Mouse (Mus musculus) stomach, embryonic 14.5 days (tissue): ENCODE results near the gene Rassf8. TPM values are rescaled to one million over a fixed set of nuclear protein-coding genes. Genes with fewer than 3 reads are reported as not detected.

Experiments
- ATAC-seq: fragments of 200-750 bp; cut with Nextera tagmentation; 2 replicates; pipeline ENCODE4 v1.8.0; 2017; ENCODE audit warnings: low read depth, moderate TSS enrichment; ENCODE audit not compliant: insufficient number of reproducible peaks, insufficient read depth, low FRiP score
- H3K27ac ChIP-seq: fragments of 300-500 bp; sonication (generic); 2 replicates; pipeline ENCODE4 v1.5.1; 2014; ENCODE audit warnings: mild to moderate bottlenecking, low read length, moderate library complexity, mixed read lengths
- H3K27me3 ChIP-seq: fragments of 300-500 bp; sonication (generic); 2 replicates; pipeline ENCODE4 v1.6.1; 2014; ENCODE audit warnings: low read length, control low read depth, mixed read lengths; ENCODE audit not compliant: control insufficient read depth, insufficient read depth
- H3K36me3 ChIP-seq: fragments of 300-500 bp; sonication (generic); 2 replicates; pipeline ENCODE4 v1.6.1; 2014; ENCODE audit warnings: mild to moderate bottlenecking, control low read depth, low read length, moderate library complexity, mixed read lengths; ENCODE audit not compliant: control insufficient read depth, insufficient read depth
- H3K4me1 ChIP-seq: fragments of 300-500 bp; sonication (generic); 2 replicates; pipeline ENCODE4 v1.6.1; 2014; ENCODE audit warnings: low read length, control low read depth, mixed read lengths; ENCODE audit not compliant: control insufficient read depth, insufficient read depth
- H3K4me2 ChIP-seq: fragments of 300-500 bp; sonication (generic); replicated peaks from 2 replicates; pipeline ENCODE4 v1.6.1; 2014; ENCODE audit warnings: low read depth, low read length, control low read depth
- H3K4me3 ChIP-seq: fragments of 300-500 bp; sonication (generic); 2 replicates; pipeline ENCODE4 v1.5.1; 2014; ENCODE audit warnings: low read depth, low read length, control low read depth
- H3K9ac ChIP-seq: fragments of 300-500 bp; sonication (generic); replicated peaks from 2 replicates; pipeline ENCODE4 v1.6.1; 2014; ENCODE audit warnings: low read depth, mild to moderate bottlenecking, control low read depth, low read length, moderate library complexity, mixed read lengths
- H3K9me3 ChIP-seq: fragments of 300-500 bp; sonication (generic); 2 replicates; pipeline ENCODE4 v1.6.1; 2016; ENCODE audit warnings: low read depth, low read length, control low read depth; ENCODE audit not compliant: control insufficient read depth
- whole genome bisulfite sequencing: fragments of 180-500 bp; shearing (Covaris S2); extraction: QIAGEN DNeasy Blood & Tissue Kit; methylation state at CpG from one replicate; pipeline ENCODE4 v1.1.7; 2014; 5-methylcytosine and 5-hydroxymethylcytosine counted together
- polyA plus RNA-seq: library from polyadenylated mRNA; unstranded; fragments of >200 nt; fragmentation: Nextera tagmentation; extraction: Ambion mirVana; gene quantifications from 2 replicates; pipeline ENCODE4 v1.2.1, GENCODE M21; 2014

Rassf8 gene
- polyA plus RNA-seq, 1 experiment from 2014 or later: 10.5 TPM

GRCm38 (mm10) chr6:145796191-145797023 lies 49.9 kb downstream of the Rassf8 start:
- no peak for ATAC-seq
- Histone ChIP-seq H3K36me3 (no peaks in the 10 kb centered on the region), H3K4me3 (no peak overlapping the region), H3K4me1 (peaks cover 26% of the 10 kb centered on the region), H3K27me3 (no peaks in the 10 kb centered on the region), H3K4me2 (no peak overlapping the region), H3K9ac (no peak overlapping the region), H3K9me3 (no peaks in the 10 kb centered on the region), H3K27ac (peak overlapping the region; percentile 71)
- 29% methylated on average over 14 of the region's 14 CpGs for WGBS

- no peaks in the 10 kb centered on the region for H3K36me3 ChIP-seq
- no peak for ATAC-seq
- no peak overlapping the region for H3K4me3 ChIP-seq
- H3K27me3 ChIP-seq: no peaks in the 10 kb centered on the region
- H3K4me2 ChIP-seq: no peak overlapping the region
- peaks cover 21% of the 10 kb centered on the region for H3K4me1 ChIP-seq
- H3K27ac ChIP-seq: no peak overlapping the region
- no peak overlapping the region for H3K9ac ChIP-seq
- no peaks in the 10 kb centered on the region for H3K9me3 ChIP-seq
- WGBS: 69% methylated on average over 3 of the region's 3 CpGs
Observed at GRCm38 (mm10) chr6:145797692-145798091, 51.1 kb downstream of the Rassf8 start.

GRCm38 (mm10) chr6:145801796-145802488 lies 55.4 kb downstream of the Rassf8 start:
- Histone ChIP-seq H3K4me1 (peaks cover under 1% of the 10 kb centered on the region; the same call in 1 of the 2 replicates), H3K27ac (0 out of 2 replicates have a peak overlapping the region, but pooled peaks have one; percentile 27), H3K36me3 (no peaks in the 10 kb centered on the region), H3K27me3 (no peaks in the 10 kb centered on the region), H3K4me2 (no peak overlapping the region), H3K9ac (no peak overlapping the region), H3K4me3 (no peak overlapping the region), H3K9me3 (no peaks in the 10 kb centered on the region)
- WGBS: 81% methylated on average over 3 of the region's 3 CpGs
- ATAC-seq: no peak

GRCm38 (mm10) chr6:145802881-145803280 lies 56.3 kb downstream of the Rassf8 start:
- no peaks in the 10 kb centered on the region for H3K27me3 ChIP-seq
- H3K4me1 ChIP-seq: no peaks in the 10 kb centered on the region
- 80% methylated on average over 8 of the region's 8 CpGs for WGBS
- ATAC-seq: no peak
- H3K4me3 ChIP-seq: no peak overlapping the region
- no peak overlapping the region for H3K27ac ChIP-seq
- no peaks in the 10 kb centered on the region for H3K36me3 ChIP-seq
- H3K9ac ChIP-seq: no peak overlapping the region
- no peak overlapping the region for H3K4me2 ChIP-seq
- H3K9me3 ChIP-seq: no peaks in the 10 kb centered on the region

GRCm38 (mm10) chr6:145804276-145804675 lies 57.7 kb downstream of the Rassf8 start:
- no peaks in the 10 kb centered on the region for H3K4me1 ChIP-seq
- no peak overlapping the region for H3K9ac ChIP-seq
- no peaks in the 10 kb centered on the region for H3K36me3 ChIP-seq
- no peak overlapping the region for H3K27ac ChIP-seq
- H3K4me3 ChIP-seq: no peak overlapping the region
- H3K27me3 ChIP-seq: no peaks in the 10 kb centered on the region
- no peak overlapping the region for H3K4me2 ChIP-seq
- H3K9me3 ChIP-seq: no peaks in the 10 kb centered on the region
- no peak for ATAC-seq
- whole genome bisulfite sequencing: 77% methylated on average over 3 of the region's 3 CpGs

- Histone ChIP-seq H3K9ac (no peak overlapping the region), H3K36me3 (no peaks in the 10 kb centered on the region), H3K27me3 (no peaks in the 10 kb centered on the region), H3K27ac (no peak overlapping the region), H3K4me3 (no peak overlapping the region), H3K4me2 (no peak overlapping the region), H3K4me1 (no peaks in the 10 kb centered on the region), H3K9me3 (no peaks in the 10 kb centered on the region)
- no peak for ATAC-seq
- 58% methylated on average over 2 of the region's 2 CpGs for WGBS
Observed at GRCm38 (mm10) chr6:145806784-145807183, 60.2 kb downstream of the Rassf8 start.

- H3K36me3 ChIP-seq: no peaks in the 10 kb centered on the region
- H3K9me3 ChIP-seq: no peaks in the 10 kb centered on the region
- no peak for ATAC-seq
- H3K9ac ChIP-seq: no peak overlapping the region
- H3K4me2 ChIP-seq: no peak overlapping the region
- no peaks in the 10 kb centered on the region for H3K4me1 ChIP-seq
- WGBS: 86% methylated on average over 8 of the region's 9 CpGs
- H3K4me3 ChIP-seq: no peak overlapping the region
- no peak overlapping the region for H3K27ac ChIP-seq
- H3K27me3 ChIP-seq: no peaks in the 10 kb centered on the region
Observed at GRCm38 (mm10) chr6:145807929-145808328, 61.4 kb downstream of the Rassf8 start.

GRCm38 (mm10) chr6:145809566-145809965 lies 63.0 kb downstream of the Rassf8 start:
- no peak for ATAC-seq
- Histone ChIP-seq H3K36me3 (no peaks in the 10 kb centered on the region), H3K4me2 (no peak overlapping the region), H3K9ac (no peak overlapping the region), H3K9me3 (no peaks in the 10 kb centered on the region), H3K27me3 (no peaks in the 10 kb centered on the region), H3K4me3 (no peak overlapping the region), H3K27ac (no peak overlapping the region), H3K4me1 (no peaks in the 10 kb centered on the region)
- WGBS: 79% methylated on average over 7 of the region's 7 CpGs
